Mouse (Mus musculus) MEL (cell line): Measurements from ENCODE around the gene Xbp1.

Experiments used
- BHLHE40 ChIP-seq: IDR thresholded peaks from 2 replicates; pipeline ENCODE4 v1.6.1; 2012; ENCODE audit warnings: low read depth, mild to moderate bottlenecking, inconsistent platforms, low read length, improper control_type of control experiment, borderline replicate concordance
- CTCF ChIP-seq, 3 experiments: IDR thresholded peaks in 2 of 3; conservative IDR thresholded peaks in 1 of 3; 2 replicates each; pipeline ENCODE4 v1.5.1; 2011 to 2012; ENCODE audit warnings: low read length in 3 of 3, low read depth in 2 of 3, mild to moderate bottlenecking in 2 of 3, improper control_type of control experiment in 1 of 3, inconsistent platforms in 1 of 3, mixed read lengths in 1 of 3, moderate library complexity in 1 of 3; ENCODE audit not compliant: control insufficient read depth in 1 of 3, insufficient read depth in 1 of 3, poor library complexity in 1 of 3, severe bottlenecking in 1 of 3
- ELF1 ChIP-seq: IDR thresholded peaks from 2 replicates; pipeline ENCODE4 v1.6.1; 2014; ENCODE audit warnings: low read depth, mild to moderate bottlenecking, inconsistent platforms, low read length, improper control_type of control experiment, moderate library complexity
- MEF2A ChIP-seq: IDR thresholded peaks from 2 replicates; pipeline ENCODE4 v1.6.1; 2014; ENCODE audit warnings: low read depth, mild to moderate bottlenecking, inconsistent platforms, low read length, improper control_type of control experiment; ENCODE audit not compliant: poor library complexity, insufficient replicate concordance, severe bottlenecking; ENCODE audit errors: extremely low read depth
- POLR2A ChIP-seq, 2 experiments: IDR thresholded peaks; 2 replicates each; pipeline ENCODE4 v1.6.1; 2011 to 2012; ENCODE audit warnings: low read length in 2 of 2, mild to moderate bottlenecking in 2 of 2, control low read depth in 1 of 2, improper control_type of control experiment in 1 of 2, low read depth in 1 of 2, moderate library complexity in 1 of 2; ENCODE audit not compliant: control insufficient read depth in 1 of 2, insufficient read depth in 1 of 2, poor library complexity in 1 of 2
- ZC3H11A ChIP-seq: IDR thresholded peaks from 2 replicates; pipeline ENCODE4 v1.6.1; 2012; ENCODE audit warnings: low read depth, mild to moderate bottlenecking, inconsistent platforms, low read length, improper control_type of control experiment

DNA sequence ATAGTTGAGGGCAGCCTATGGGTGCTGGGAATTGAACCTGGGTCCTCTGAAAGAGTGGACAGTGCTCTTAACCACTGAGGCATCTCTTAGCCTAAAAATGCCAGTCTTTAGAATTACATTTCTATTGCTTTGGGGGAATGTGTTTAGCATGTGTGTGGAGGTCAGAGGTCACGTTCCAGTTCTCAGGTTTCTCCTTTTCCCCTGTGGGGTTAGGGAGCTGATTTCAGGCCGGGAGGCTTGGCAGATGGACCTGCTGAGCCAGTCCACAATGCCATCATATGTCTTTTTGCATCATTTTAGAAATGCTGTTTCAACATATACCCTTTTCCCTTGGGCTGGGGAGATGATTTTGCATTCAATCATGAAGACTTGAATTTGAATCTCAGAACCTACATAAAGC lies 26.6 kb upstream of the Xbp1 start:
- TF ChIP-seq MEF2A (no peak), CTCF (IDR thresholded peaks at IDR 0.05 in 2 of 3, conservative IDR thresholded peaks at IDR 0.05 in 1 of 3; ENCODE audit: control insufficient read depth in 1 of 3, insufficient read depth in 1 of 3, low read depth in 2 of 3, low read length in 3 of 3, poor library complexity in 1 of 3, severe bottlenecking in 1 of 3) (no peak), ZC3H11A (no peak), ELF1 (no peak), POLR2A (IDR thresholded peaks at IDR 0.05; ENCODE audit: control insufficient read depth in 1 of 2, insufficient read depth in 1 of 2, low read depth in 1 of 2, low read length in 2 of 2, poor library complexity in 1 of 2) (no peak), BHLHE40 (no peak)
